Mouse (Mus musculus) heart, adult 2 months (tissue): ENCODE data around the gene Arhgap23.

ENCODE experiments used
- CTCF ChIP-seq: fragments of 200-600 bp; IDR thresholded peaks from 2 replicates; pipeline ENCODE4 v1.8.1; 2022; ENCODE audit warnings: antibody characterized with exemption, mild to moderate bottlenecking, moderate library complexity
- EP300 ChIP-seq: fragments of 200-500 bp; IDR thresholded peaks from 2 replicates; pipeline ENCODE4 v1.6.1; 2011; ENCODE audit warnings: low read depth, low read length, control low read depth; ENCODE audit not compliant: insufficient read depth
- POLR2A ChIP-seq: fragments of 200-500 bp; IDR thresholded peaks from 2 replicates; pipeline ENCODE4 v1.6.1; 2011; ENCODE audit warnings: mild to moderate bottlenecking, low read depth, low read length, control low read depth; ENCODE audit not compliant: insufficient read depth

DNA sequence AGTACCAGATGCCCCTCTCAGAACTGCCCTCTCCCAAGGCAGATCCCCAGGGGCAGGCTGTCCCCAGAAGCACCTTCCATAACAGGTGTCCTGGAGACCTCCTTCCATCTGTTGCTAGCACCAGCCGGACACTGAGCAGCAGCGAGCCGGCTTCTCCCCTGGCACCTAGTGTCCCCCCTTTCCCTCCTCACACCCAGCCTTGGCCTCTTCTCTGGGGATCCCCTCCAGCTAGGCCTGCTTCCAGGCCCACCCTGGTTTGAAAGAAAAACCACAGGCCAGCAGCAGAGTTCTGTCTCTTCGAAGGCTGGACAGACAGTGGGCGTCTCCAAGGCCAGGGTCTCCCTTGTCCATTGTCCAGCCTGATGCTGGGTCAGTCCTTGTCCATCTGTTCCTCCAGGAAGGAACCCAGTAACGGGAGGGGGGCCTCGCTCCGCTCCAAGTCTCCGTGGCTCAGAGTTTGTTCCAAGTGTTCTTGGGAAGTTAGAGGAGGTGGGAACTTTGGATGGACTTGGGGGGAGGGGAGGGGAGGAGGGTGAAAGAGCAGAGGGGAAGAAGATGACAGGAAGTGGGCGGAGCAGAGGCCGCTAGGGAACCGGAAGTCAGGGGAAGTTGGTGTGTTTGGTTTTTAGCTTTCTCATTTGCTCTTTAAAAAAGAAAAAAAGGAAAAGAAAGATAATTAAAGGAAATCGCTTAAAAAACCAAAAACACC lies 96.5 kb downstream of the Arhgap23 start:
- TF ChIP-seq CTCF, result no peak; the same call in 1 of the 2 replicates
- no peak; the same call in 1 of the 2 replicates for TF ChIP-seq POLR2A
- TF ChIP-seq EP300, result no peak
